Mouse (Mus musculus) heart, adult 2 months (tissue): ENCODE data around the gene Gpr156. TPM values are rescaled to one million over a fixed set of nuclear protein-coding genes. Genes with fewer than 3 reads are reported as not detected.
A peak's percentile ranks its signal among the peaks of the same experiment; 100 is the strongest.

ENCODE experiments used
- DNase-seq, 2 experiments: peaks; one replicate each; pipeline ENCODE4 v3.0.0; 2021
- H3K27ac ChIP-seq: fragments of 200-600 bp; 2 replicates; pipeline ENCODE4 v1.8.1; 2022
- H3K27me3 ChIP-seq: fragments of 200-500 bp; 2 replicates; pipeline ENCODE4 v1.6.1; 2012; ENCODE audit warnings: mild to moderate bottlenecking, low read length, inconsistent platforms, mixed read lengths; ENCODE audit not compliant: control insufficient read depth, insufficient read depth
- H3K36me3 ChIP-seq: fragments of 200-500 bp; 2 replicates; pipeline ENCODE4 v1.6.1; 2012; ENCODE audit warnings: low read length, inconsistent platforms; ENCODE audit not compliant: control insufficient read depth, insufficient read depth
- H3K4me1 ChIP-seq: fragments of 200-500 bp; 2 replicates; pipeline ENCODE4 v1.6.1; 2011; ENCODE audit warnings: low read length; ENCODE audit not compliant: control insufficient read depth, insufficient read depth
- H3K4me3 ChIP-seq: fragments of 200-600 bp; 2 replicates; pipeline ENCODE4 v1.8.1; 2022
- H3K79me2 ChIP-seq: fragments of 200-500 bp; replicated peaks from 2 replicates; pipeline ENCODE4 v1.6.1; 2012; ENCODE audit warnings: mild to moderate bottlenecking, inconsistent platforms, low read length, moderate library complexity, mixed read lengths; ENCODE audit not compliant: control insufficient read depth, insufficient read depth
- H3K9ac ChIP-seq: fragments of 200-500 bp; 2 replicates; pipeline ENCODE4 v1.6.1; 2012; ENCODE audit warnings: low read depth, mild to moderate bottlenecking, control low read depth, inconsistent platforms, low read length, mixed read lengths
- CTCF ChIP-seq: fragments of 200-600 bp; IDR thresholded peaks from 2 replicates; pipeline ENCODE4 v1.8.1; 2022; ENCODE audit warnings: antibody characterized with exemption, mild to moderate bottlenecking, moderate library complexity
- EP300 ChIP-seq: fragments of 200-500 bp; IDR thresholded peaks from 2 replicates; pipeline ENCODE4 v1.6.1; 2011; ENCODE audit warnings: low read depth, low read length, control low read depth; ENCODE audit not compliant: insufficient read depth
- POLR2A ChIP-seq: fragments of 200-500 bp; IDR thresholded peaks from 2 replicates; pipeline ENCODE4 v1.6.1; 2011; ENCODE audit warnings: mild to moderate bottlenecking, low read depth, low read length, control low read depth; ENCODE audit not compliant: insufficient read depth
- WGBS: fragments of 180-500 bp; shearing (Covaris S2); methylation state at CpG from one replicate; pipeline ENCODE4 v1.1.7; 2018; 5-methylcytosine and 5-hydroxymethylcytosine counted together
- intact Hi-C: fragments of 180-260 bp; cut with DNase I; formaldehyde crosslinking; loops from one replicate; pipeline ENCODE4 v1.15.1; 2025
- polyA plus RNA-seq: library from polyadenylated mRNA; depleted of rRNA; stranded (reverse); fragments of >200 nt; gene quantifications from 2 replicates; pipeline ENCODE4 v1.2.3, GENCODE M21; 2012
- total RNA-seq, 2 experiments: library from RNA; stranded (reverse); gene quantifications; 2 replicates each; pipeline ENCODE4 v1.2.3; 2021

The Gpr156 gene
- total and polyA plus RNA-seq, 3 experiments, result 0.02 to 0.07 TPM; not detected in 1

DNA sequence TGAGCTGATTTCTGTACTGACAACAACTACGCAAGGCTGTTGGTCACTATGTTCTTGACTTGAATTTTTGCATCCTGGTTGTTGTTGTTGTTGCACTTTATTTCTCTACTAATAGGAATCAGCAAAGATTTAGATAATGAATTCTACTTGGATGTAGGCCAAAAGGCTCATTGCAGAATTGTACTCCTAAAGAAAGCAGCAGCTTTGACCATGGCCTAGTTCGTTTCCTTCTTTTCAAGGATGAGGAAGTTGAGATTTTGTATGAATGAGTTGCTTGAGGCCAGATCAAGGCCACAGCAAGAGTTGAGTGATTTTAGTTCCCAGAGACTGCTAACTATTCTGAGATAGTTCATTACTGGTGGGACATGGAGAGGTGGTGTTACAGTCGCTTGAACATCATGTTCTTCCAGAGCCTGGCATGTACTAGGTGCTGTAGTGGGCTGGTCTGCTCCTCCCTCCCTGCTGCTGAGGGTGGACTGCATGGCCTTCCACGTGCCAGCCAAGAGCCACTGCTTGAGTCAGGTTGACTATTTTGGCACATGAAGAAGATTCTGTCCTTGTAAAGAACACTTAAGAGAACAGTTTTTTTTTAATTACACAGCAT lies 45.1 kb upstream of the Gpr156 start:
- WGBS, result 34% methylated on average over 4 of the region's 4 CpGs
- Histone ChIP-seq H3K36me3 (peaks cover 33% of the 10 kb centered on the region), H3K4me1 (peaks cover 22% of the 10 kb centered on the region), H3K4me3 (peak overlapping the region; percentile 14; the same call in 1 of the 2 replicates), H3K27me3 (no peaks in the 10 kb centered on the region), H3K9ac (no peak overlapping the region), H3K79me2 (peaks cover 9% of the 10 kb centered on the region), H3K27ac (peak overlapping the region; percentile 98)
- TF ChIP-seq CTCF (no peak), POLR2A (no peak), EP300 (peak; percentile 87)
- DNase-seq, result peak; percentile 43 to 67
- intact Hi-C loops, result no loop called here

GRCm38 (mm10) chr16:37874501-37875235 lies 41.6 kb upstream of the Gpr156 start:
- Histone ChIP-seq H3K4me1 (peaks cover 26% of the 10 kb centered on the region), H3K79me2 (peaks cover 19% of the 10 kb centered on the region), H3K27me3 (no peaks in the 10 kb centered on the region), H3K36me3 (peaks cover 50% of the 10 kb centered on the region), H3K9ac (no peak overlapping the region), H3K4me3 (no peak overlapping the region), H3K27ac (no peak overlapping the region)
- DNase-seq, result no peak
- TF ChIP-seq POLR2A, result no peak
- 49% methylated on average over 4 of the region's 4 CpGs for WGBS
- intact Hi-C loops, result no loop called here

- H3K27ac ChIP-seq, result no peak overlapping the region
- H3K27me3 ChIP-seq, result no peaks in the 10 kb centered on the region
- intact Hi-C loops, result no loop called here
- no peak for TF ChIP-seq EP300
- no peak for TF ChIP-seq CTCF
- no peak for TF ChIP-seq POLR2A
- peaks cover 15% of the 10 kb centered on the region for H3K79me2 ChIP-seq
- WGBS, result 98% methylated on average over 3 of the region's 3 CpGs
- H3K4me3 ChIP-seq, result no peak overlapping the region
- peaks cover 12% of the 10 kb centered on the region for H3K4me1 ChIP-seq
- no peak for DNase-seq
- H3K9ac ChIP-seq, result no peak overlapping the region
- peaks cover 38% of the 10 kb centered on the region for H3K36me3 ChIP-seq
Measured at GRCm38 (mm10) chr16:37877406-37877805, 38.9 kb upstream of the Gpr156 start.

- Histone ChIP-seq H3K27ac (no peak overlapping the region), H3K4me3 (no peak overlapping the region), H3K27me3 (no peaks in the 10 kb centered on the region), H3K9ac (no peak overlapping the region), H3K36me3 (peaks cover 31% of the 10 kb centered on the region), H3K79me2 (peaks cover 10% of the 10 kb centered on the region), H3K4me1 (peaks cover 8% of the 10 kb centered on the region)
- intact Hi-C loops, result no loop called here
- 86% methylated on average over 7 of the region's 7 CpGs for WGBS
- TF ChIP-seq POLR2A (no peak), CTCF (no peak), EP300 (no peak)
- DNase-seq, result no peak
Measured at GRCm38 (mm10) chr16:37878951-37879505, 37.3 kb upstream of the Gpr156 start.

DNA sequence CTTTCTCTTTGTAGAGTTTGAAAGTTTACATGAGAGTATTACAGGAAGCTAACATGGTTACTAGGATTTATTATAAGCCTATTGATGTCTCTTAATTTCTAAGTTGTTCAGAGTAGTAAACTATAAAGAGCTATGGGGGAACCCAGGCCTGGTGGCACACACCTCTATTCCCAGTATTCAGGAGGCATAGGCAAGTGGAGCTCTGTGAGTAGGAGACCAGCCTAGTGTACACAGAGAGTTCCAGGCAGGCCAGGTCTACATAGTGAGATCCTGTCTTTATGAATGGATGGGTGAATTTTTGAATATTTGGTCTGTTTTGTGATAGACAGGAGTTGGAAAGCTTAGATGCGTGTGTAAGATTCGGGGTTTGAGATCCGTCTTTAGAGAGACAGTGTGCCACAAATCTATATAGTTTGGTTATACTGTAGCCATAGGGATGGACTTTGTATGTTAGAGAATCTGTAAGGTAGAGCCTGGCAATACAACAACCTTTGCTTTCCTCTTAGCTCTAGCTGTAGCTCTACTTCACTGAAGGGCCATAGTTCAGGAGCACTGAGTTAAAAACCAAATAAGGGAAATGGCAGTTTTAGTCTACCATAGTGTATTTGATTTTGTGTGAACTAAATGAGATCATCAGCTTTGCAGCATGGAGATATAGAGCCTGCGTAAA lies 36.4 kb upstream of the Gpr156 start:
- Histone ChIP-seq H3K36me3 (peaks cover 31% of the 10 kb centered on the region), H3K27ac (no peak overlapping the region), H3K27me3 (no peaks in the 10 kb centered on the region), H3K79me2 (peaks cover 10% of the 10 kb centered on the region), H3K4me3 (no peak overlapping the region), H3K9ac (no peak overlapping the region), H3K4me1 (peaks cover 6% of the 10 kb centered on the region)
- TF ChIP-seq POLR2A (no peak), CTCF (no peak), EP300 (no peak)
- DNase-seq, result no peak
- WGBS, result 91% methylated on average over 4 of the region's 4 CpGs
- intact Hi-C loops, result no loop called here

- WGBS, result 51% methylated on average over 2 of the region's 2 CpGs
- Histone ChIP-seq H3K27ac (no peak overlapping the region), H3K4me3 (no peak overlapping the region), H3K27me3 (no peaks in the 10 kb centered on the region), H3K9ac (no peak overlapping the region), H3K36me3 (peaks cover 26% of the 10 kb centered on the region), H3K4me1 (peaks cover 5% of the 10 kb centered on the region), H3K79me2 (peaks cover 10% of the 10 kb centered on the region)
- DNase-seq, result no peak
- intact Hi-C loops, result no loop called here
- TF ChIP-seq EP300 (no peak), CTCF (no peak), POLR2A (no peak)
Measured at GRCm38 (mm10) chr16:37881168-37881567, 35.1 kb upstream of the Gpr156 start.
